Mouse (Mus musculus) c-Kit-positive CD71-positive TER-119-positive erythroid progenitor cells, embryonic 14.5 days (primary cell): Measurements from ENCODE around the gene Olfr877.

Experiments used
- DNase-seq: peaks from one replicate; pipeline ENCODE4 v3.0.0-alpha.2; 2013; ENCODE audit warnings: low spot score

Olfr877 gene

GRCm38 (mm10) chr9:37853969-37854368 lies at the start of gene Olfr877:
Gene Olfr877, plus strand, starts transcription at chr9:37854269.
- no peak for DNase-seq

- DNase-seq, result no peak
Measured at GRCm38 (mm10) chr9:37807235-37807634, 46.8 kb upstream of the Olfr877 start.

GRCm38 (mm10) chr9:37808456-37808855 lies 45.6 kb upstream of the Olfr877 start:
- no peak for DNase-seq

DNA sequence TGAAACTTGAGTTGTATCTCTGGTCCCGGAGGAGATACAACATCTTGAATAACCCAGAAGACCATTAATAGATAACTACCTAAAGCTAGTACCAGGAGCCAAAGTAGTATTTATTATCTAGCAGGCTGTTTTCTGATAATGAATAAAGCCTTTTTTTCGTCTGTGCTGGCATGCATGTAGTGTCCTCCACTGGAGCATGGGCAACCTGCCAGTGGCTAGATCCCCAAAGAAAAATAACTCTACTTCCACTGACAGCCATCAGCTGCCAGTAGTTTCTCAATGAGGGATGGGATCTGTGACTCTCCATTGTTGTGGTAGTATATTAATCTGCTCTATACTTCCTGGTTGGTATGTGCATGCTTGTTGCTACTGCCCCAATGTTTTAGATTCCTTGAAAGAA lies 45.1 kb upstream of the Olfr877 start:
- no peak for DNase-seq

DNA sequence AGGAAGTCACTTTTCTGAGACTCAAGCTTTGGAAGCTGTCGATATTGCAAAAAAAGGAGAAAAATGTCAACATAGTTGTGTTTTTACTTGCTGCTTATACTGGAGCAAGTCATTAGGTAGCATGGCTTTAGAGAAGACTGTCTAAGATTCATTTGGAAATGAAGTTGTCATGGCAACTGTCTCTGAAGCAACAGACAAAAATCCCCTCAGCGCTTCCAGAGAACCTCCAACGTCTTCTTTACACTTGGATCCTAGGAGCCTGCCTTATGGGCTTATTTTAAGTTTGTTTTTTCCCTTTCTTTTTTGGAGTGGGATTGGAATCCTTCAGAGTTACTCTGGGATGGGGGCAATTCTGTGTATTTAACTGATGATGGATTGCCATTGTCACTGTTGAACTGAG lies 39.4 kb upstream of the Olfr877 start:
- DNase-seq, result no peak

- DNase-seq, result no peak
Measured at GRCm38 (mm10) chr9:37829881-37830280, 24.2 kb upstream of the Olfr877 start.

- no peak for DNase-seq
Measured at GRCm38 (mm10) chr9:37833341-37833740, 20.7 kb upstream of the Olfr877 start.

GRCm38 (mm10) chr9:37849267-37849666 lies 4.8 kb upstream of the Olfr877 start:
- no peak for DNase-seq

GRCm38 (mm10) chr9:37863325-37863724 lies 9.3 kb downstream of the Olfr877 start:
- DNase-seq, result no peak

DNA sequence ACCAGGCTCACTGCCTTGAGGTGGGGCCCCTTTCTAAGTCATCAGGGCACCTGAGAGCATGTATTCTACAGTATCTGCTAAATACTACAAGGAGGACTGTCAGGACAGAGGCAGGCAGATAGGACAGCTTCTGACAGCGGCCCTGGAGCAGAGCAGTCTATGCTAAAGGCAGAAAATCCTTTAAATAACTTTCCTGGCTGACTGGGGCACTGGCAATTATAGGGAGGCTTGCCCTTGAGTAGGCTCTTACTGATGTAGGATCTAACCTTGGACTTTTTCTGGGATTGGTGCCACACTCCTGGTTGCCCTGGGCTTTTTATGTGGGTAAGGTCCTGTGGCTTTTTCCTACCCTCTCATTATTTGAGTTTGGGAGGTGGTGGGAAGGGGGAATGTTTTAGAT lies 16.2 kb downstream of the Olfr877 start:
- no peak for DNase-seq

GRCm38 (mm10) chr9:37871097-37871496 lies 17.0 kb downstream of the Olfr877 start:
- no peak for DNase-seq

DNA sequence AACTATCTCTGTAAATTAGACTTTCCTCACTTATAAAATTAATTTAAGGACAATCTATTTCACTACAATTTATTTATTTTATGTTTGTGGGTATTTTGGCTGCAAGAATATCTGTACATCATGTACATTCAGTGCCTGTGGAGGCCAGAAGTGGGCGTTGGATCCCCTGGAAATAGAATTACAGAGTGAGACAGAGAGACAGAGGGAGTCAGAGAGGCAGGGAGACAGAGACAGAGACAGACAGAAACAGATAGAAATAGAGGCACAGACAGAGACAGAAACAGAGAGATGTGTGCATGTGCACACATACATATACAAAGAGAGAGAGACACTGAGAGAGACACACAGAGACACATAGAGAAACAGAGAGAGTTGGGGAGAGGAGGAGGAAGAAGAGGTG lies 17.5 kb downstream of the Olfr877 start:
- no peak for DNase-seq

DNA sequence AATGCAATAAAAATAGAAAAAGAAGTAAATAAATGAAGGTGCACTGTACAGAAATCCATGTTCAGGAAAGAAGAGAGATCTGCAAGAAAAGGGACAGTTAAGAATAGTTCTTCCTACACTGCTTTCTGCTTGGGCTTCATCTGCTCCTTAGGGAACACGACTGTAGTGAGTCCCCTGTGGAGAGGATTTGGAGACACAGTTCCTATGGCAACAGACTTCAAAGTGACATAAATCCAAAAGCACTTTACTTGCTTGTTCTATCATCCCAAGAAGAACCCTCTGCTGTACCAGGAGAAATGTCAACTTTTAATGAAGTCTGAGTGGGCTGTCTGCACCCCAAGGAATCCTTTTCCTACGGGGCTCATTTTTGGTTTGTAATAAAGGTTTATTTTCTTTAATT lies 36.9 kb downstream of the Olfr877 start:
- DNase-seq, result no peak

GRCm38 (mm10) chr9:37896661-37897060 lies 42.6 kb downstream of the Olfr877 start, which contains the start of gene Olfr145:
Gene Olfr145, plus strand, starts transcription at chr9:37896724.
- DNase-seq, result no peak

DNA sequence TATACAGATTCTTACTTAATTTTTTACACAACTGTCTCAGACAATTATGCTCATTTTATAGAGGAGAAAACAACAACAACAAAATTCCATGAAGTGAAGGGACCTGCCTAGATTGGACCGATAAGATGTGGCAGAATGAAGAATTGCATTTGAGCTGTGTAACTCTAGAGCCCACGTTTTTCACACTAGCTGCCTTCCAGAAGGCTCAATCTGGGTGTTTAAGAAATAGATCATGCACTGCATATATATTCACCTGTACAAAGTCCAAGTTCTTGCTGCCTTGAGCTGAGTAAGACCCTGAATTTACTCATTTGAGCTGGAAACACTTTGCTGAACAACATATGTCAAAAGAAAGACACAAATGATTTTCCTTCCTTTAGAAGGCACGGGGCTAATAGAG lies 51.5 kb downstream of the Olfr877 start:
- no peak for DNase-seq
